In genomic region chr11:33162998-33163506, GRCm38 (mm10) we compare ENCODE assay signal across 8 mouse cellular contexts. TPM values are rescaled to one million over a fixed set of nuclear protein-coding genes. Genes with fewer than 3 reads are reported as not detected.
DNase-seq lines count a peak whose midpoint lies in the region; ATAC-seq and TF ChIP-seq lines count a peak whose summit lies in the region.

Gene Npm1 (minus strand): TSS chr11:33163206.

- no peak for TF ChIP-seq CTCF in liver, embryonic 14.5 days (IDR thresholded peaks at IDR 0.05; ENCODE audit: low read depth)
- TF ChIP-seq CTCF in stomach, postnatal 0 days (IDR thresholded peaks at IDR 0.05; ENCODE audit: low read depth), result no peak

- peak within 1 kb of the TSS; percentile 98 for H3K27ac ChIP-seq in forebrain, embryonic 10.5 days
- H3K27ac ChIP-seq in heart, embryonic 15.5 days, result peak within 1 kb of the TSS; percentile 93
- H3K27ac ChIP-seq in liver, embryonic 14.5 days, result peak within 1 kb of the TSS; percentile 81
- H3K27ac ChIP-seq in neural tube, embryonic 11.5 days (ENCODE audit: low read depth, low read length), result peak within 1 kb of the TSS; percentile 95
- H3K27ac ChIP-seq in stomach, postnatal 0 days (replicated peaks), result peak within 1 kb of the TSS; percentile 95

- peak; percentile 60 for TF ChIP-seq EP300 in liver, embryonic 14.5 days (IDR thresholded peaks at IDR 0.05; ENCODE audit: low read depth)
- TF ChIP-seq EP300 in stomach, postnatal 0 days (optimal IDR thresholded peaks at IDR 0.05), result peak; percentile 92

- H3K4me2 ChIP-seq in heart, embryonic 15.5 days, result peak within 1 kb of the TSS; percentile 79
- peak within 1 kb of the TSS; percentile 95 for H3K4me2 ChIP-seq in liver, embryonic 14.5 days (ENCODE audit: low read depth)
- H3K4me2 ChIP-seq in neural tube, embryonic 11.5 days (ENCODE audit: low read depth), result peak within 1 kb of the TSS; percentile 63
- H3K4me2 ChIP-seq in stomach, postnatal 0 days (replicated peaks; ENCODE audit: low read depth), result peak within 1 kb of the TSS; percentile 84

- no peaks in the 10 kb centered on the region for H3K9me3 ChIP-seq in forebrain, embryonic 10.5 days
- no peaks in the 10 kb centered on the region for H3K9me3 ChIP-seq in heart, embryonic 15.5 days (replicated peaks)
- no peaks in the 10 kb centered on the region for H3K9me3 ChIP-seq in liver, embryonic 14.5 days (ENCODE audit: control insufficient read depth, low read length)
- H3K9me3 ChIP-seq in neural tube, embryonic 11.5 days (ENCODE audit: control insufficient read depth, low read length), result no peaks in the 10 kb centered on the region
- H3K9me3 ChIP-seq in stomach, postnatal 0 days (ENCODE audit: control insufficient read depth, low read length), result no peaks in the 10 kb centered on the region

- WGBS in forebrain, embryonic 10.5 days, result 3% methylated on average over 49 of the region's 49 CpGs
- WGBS in heart, embryonic 15.5 days, result 3% methylated on average over 49 of the region's 49 CpGs
- WGBS in liver, embryonic 14.5 days (ENCODE audit: insufficient replicate concordance), result 2% methylated on average over 49 of the region's 49 CpGs
- 3% methylated on average over 49 of the region's 49 CpGs for WGBS in neural tube, embryonic 11.5 days
- WGBS in stomach, postnatal 0 days, result 3% methylated on average over 49 of the region's 49 CpGs

- peak within 1 kb of the TSS; percentile 91 for H3K9ac ChIP-seq in heart, embryonic 15.5 days
- H3K9ac ChIP-seq in liver, embryonic 14.5 days (replicated peaks), result peak within 1 kb of the TSS; percentile 89
- peak within 1 kb of the TSS; percentile 89 for H3K9ac ChIP-seq in neural tube, embryonic 11.5 days (ENCODE audit: low read length)
- H3K9ac ChIP-seq in stomach, postnatal 0 days (ENCODE audit: low read length), result peak within 1 kb of the TSS; percentile 96

- ATAC-seq in heart, embryonic 15.5 days (replicated peaks; ENCODE audit: insufficient number of reproducible peaks, insufficient read depth, low FRiP score, low read depth), result peak; percentile 97
- peak; percentile 94 for ATAC-seq in liver, embryonic 14.5 days (ENCODE audit: insufficient read depth)
- ATAC-seq in neural tube, embryonic 11.5 days (ENCODE audit: insufficient read depth, low FRiP score, low TSS enrichment), result peak; percentile 95
- ATAC-seq in stomach, postnatal 0 days (ENCODE audit: low FRiP score, low TSS enrichment), result peak; percentile 98

- H3K4me1 ChIP-seq in forebrain, embryonic 10.5 days, result peaks cover 38% of the 10 kb centered on the region
- peaks cover 11% of the 10 kb centered on the region for H3K4me1 ChIP-seq in heart, embryonic 15.5 days (replicated peaks)
- peaks cover 6 to 7% of the 10 kb centered on the region in 2 experiments for H3K4me1 ChIP-seq in liver, embryonic 14.5 days (replicated peaks; ENCODE audit: control insufficient read depth in 2 of 2, insufficient read depth in 2 of 2, low read length in 1 of 2)
- peaks cover 9% of the 10 kb centered on the region for H3K4me1 ChIP-seq in neural tube, embryonic 11.5 days (ENCODE audit: control insufficient read depth, insufficient read depth, low read length)
- no peaks in the 10 kb centered on the region for H3K4me1 ChIP-seq in stomach, postnatal 0 days (replicated peaks; ENCODE audit: control insufficient read depth, insufficient read depth)

- H3K36me3 ChIP-seq in forebrain, embryonic 10.5 days (replicated peaks), result peaks cover 39% of the 10 kb centered on the region
- peaks cover 32% of the 10 kb centered on the region for H3K36me3 ChIP-seq in heart, embryonic 15.5 days
- peaks cover 32% of the 10 kb centered on the region for H3K36me3 ChIP-seq in liver, embryonic 14.5 days (replicated peaks; ENCODE audit: control insufficient read depth, insufficient read depth, low read depth)
- H3K36me3 ChIP-seq in neural tube, embryonic 11.5 days (ENCODE audit: control insufficient read depth, insufficient read depth, low read length), result peaks cover 3% of the 10 kb centered on the region; the same call in 1 of the 2 replicates
- H3K36me3 ChIP-seq in stomach, postnatal 0 days (ENCODE audit: control insufficient read depth, insufficient read depth, low read length), result no peaks in the 10 kb centered on the region; the same call in 1 of the 2 replicates

- peak; percentile 99 to 100 for DNase-seq in CD8-positive naive resting alpha-beta T cell, adult 2 months (ENCODE audit: low read depth in 2 of 2, low spot score in 2 of 2)
- peak; percentile 99 for DNase-seq in c-Kit-positive CD71-negative TER-119-negative erythroid progenitor cells, embryonic 14.5 days (ENCODE audit: low read depth)
- DNase-seq in forebrain, embryonic 10.5 days (ENCODE audit: extremely low spot score, low spot score), result peak; percentile 99
- DNase-seq in kidney, postnatal 25 days, result peak; percentile 99 to 100
- DNase-seq in liver, embryonic 14.5 days (ENCODE audit: low read depth in 3 of 3, low spot score in 3 of 3), result peak; percentile 96 to 97 (median 97)
- DNase-seq in neural tube, embryonic 11.5 days (ENCODE audit: low spot score), result peak; percentile 100
- DNase-seq in stomach, postnatal 0 days (ENCODE audit: low spot score), result peak; percentile 99

- H3K27me3 ChIP-seq in forebrain, embryonic 10.5 days (ENCODE audit: poor library complexity, severe bottlenecking), result no peaks in the 10 kb centered on the region
- 0 out of 2 replicates have a peak, but pooled peaks cover 5% of the 10 kb centered on the region for H3K27me3 ChIP-seq in heart, embryonic 15.5 days
- H3K27me3 ChIP-seq in liver, embryonic 14.5 days (ENCODE audit: control insufficient read depth, insufficient read depth, low read length), result peaks cover 2% of the 10 kb centered on the region; the same call in 1 of the 2 replicates
- no peaks in the 10 kb centered on the region for H3K27me3 ChIP-seq in neural tube, embryonic 11.5 days (ENCODE audit: control insufficient read depth, insufficient read depth, low read length)
- H3K27me3 ChIP-seq in stomach, postnatal 0 days (ENCODE audit: control insufficient read depth, insufficient read depth, low read length), result no peaks in the 10 kb centered on the region

- peak within 1 kb of the TSS; percentile 97 for H3K4me3 ChIP-seq in forebrain, embryonic 10.5 days
- H3K4me3 ChIP-seq in heart, embryonic 15.5 days, result peak within 1 kb of the TSS; percentile 87
- peak within 1 kb of the TSS; percentile 76 to 80 for H3K4me3 ChIP-seq in liver, embryonic 14.5 days (ENCODE audit: insufficient read depth in 1 of 2, low read depth in 2 of 2, low read length in 2 of 2)
- peak within 1 kb of the TSS; percentile 98 for H3K4me3 ChIP-seq in neural tube, embryonic 11.5 days (ENCODE audit: low read depth, low read length)
- H3K4me3 ChIP-seq in stomach, postnatal 0 days (ENCODE audit: low read depth, low read length), result peak within 1 kb of the TSS; percentile 84

RNA-seq across cellular contexts. Expression of gene Npm1, which starts in this region (rescaled TPM):
- polyA plus RNA-seq in forebrain, embryonic 10.5 days (2016; fragmentation: Nextera tagmentation; extraction: Ambion mirVana), result 1,478 and 1,686 TPM in 2 replicates
- 392 and 425 TPM in 2 replicates for polyA plus RNA-seq in heart, embryonic 15.5 days (2015; fragmentation: Nextera tagmentation; extraction: Ambion mirVana)
- 294 and 703 TPM in 2 replicates for polyA plus RNA-seq in liver, embryonic 14.5 days (2012; rRNA removed)
- 654 and 676 TPM in 2 replicates for polyA plus RNA-seq in liver, embryonic 14.5 days (2014; fragmentation: Nextera tagmentation; extraction: Ambion mirVana)
- polyA plus RNA-seq in neural tube, embryonic 11.5 days (2014; fragmentation: Nextera tagmentation; extraction: Ambion mirVana), result 1,037 and 1,076 TPM in 2 replicates
- 343 and 356 TPM in 2 replicates for polyA plus RNA-seq in stomach, postnatal 0 days (2015; fragmentation: Nextera tagmentation; extraction: Ambion mirVana)

Comparison
In these comparisons a context has a peak if more than half of its experiments do, and no peak if none do; other contexts are left out.
1. Peak in every context shown above with its lines: DNase-seq, ATAC-seq, H3K4me3 ChIP-seq and H3K27ac ChIP-seq.